In the genomic region with DNA sequence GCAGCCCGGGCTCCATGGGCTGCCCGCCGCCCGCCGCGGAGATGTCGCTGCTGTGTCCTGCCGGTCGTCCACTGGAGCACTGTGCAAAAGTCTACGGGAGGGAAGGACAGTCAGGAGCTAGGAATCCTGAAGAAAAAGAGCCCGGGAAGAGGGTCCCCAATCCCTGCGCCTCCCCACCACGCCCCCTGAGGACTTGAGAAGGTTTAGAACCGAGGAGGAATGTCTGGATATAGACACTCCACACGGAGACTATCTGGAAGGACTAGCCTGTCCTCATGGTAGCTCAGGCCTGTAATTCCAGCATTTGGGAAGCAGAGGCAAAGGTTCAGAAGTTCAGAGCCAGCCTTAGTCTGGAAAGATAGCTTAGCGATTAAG, we compare ENCODE assay signal across 9 mouse cellular contexts. TPM values are rescaled to one million over a fixed set of nuclear protein-coding genes. Genes with fewer than 3 reads are reported as not detected.
DNase-seq lines count a peak whose midpoint lies in the region; ATAC-seq lines count a peak whose summit lies in the region.
"Had no signal": no experiment of that assay in that cellular context is flagged by ENCODE, and none has a peak within 500 bp of the region (broad histone marks: within the 10 kb centered on the region; RNA-seq: fewer than 3 reads in every experiment).

No protein-coding gene starts in this region.

- peaks cover 5% of the 10 kb centered on the region; the same call in 1 of the 2 replicates for H3K9me3 ChIP-seq in heart, embryonic 13.5 days
- H3K9me3 ChIP-seq in hindbrain, embryonic 15.5 days, result no peaks in the 10 kb centered on the region
- H3K9me3 ChIP-seq in midbrain, embryonic 13.5 days, result no peaks in the 10 kb centered on the region

- H3K27ac ChIP-seq in heart, embryonic 13.5 days (replicated peaks), result no peak overlapping the region
- H3K27ac ChIP-seq in brown adipose tissue, adult 24 weeks (replicated peaks; ENCODE audit: low read depth, low read length), result no peak overlapping the region
- peak overlapping the region; percentile 58 for H3K27ac ChIP-seq in hindbrain, embryonic 15.5 days (replicated peaks)
- no peak overlapping the region for H3K27ac ChIP-seq in midbrain, embryonic 13.5 days

- peak overlapping the region; percentile 73 for H3K9ac ChIP-seq in heart, embryonic 13.5 days
- peak overlapping the region; percentile 49 for H3K9ac ChIP-seq in hindbrain, embryonic 15.5 days
- H3K9ac ChIP-seq in midbrain, embryonic 13.5 days (replicated peaks), result peak overlapping the region; percentile 56

- peak overlapping the region; percentile 57 for H3K4me3 ChIP-seq in heart, embryonic 13.5 days
- peak overlapping the region; percentile 47; the same call in 1 of the 2 replicates for H3K4me3 ChIP-seq in brown adipose tissue, adult 24 weeks (ENCODE audit: insufficient read depth, low read depth, low read length)
- peak overlapping the region; percentile 47 for H3K4me3 ChIP-seq in hindbrain, embryonic 15.5 days
- H3K4me3 ChIP-seq in midbrain, embryonic 13.5 days (replicated peaks), result peak overlapping the region; percentile 45

- H3K27me3 ChIP-seq in heart, embryonic 13.5 days (replicated peaks), result peaks cover 84% of the 10 kb centered on the region
- H3K27me3 ChIP-seq in hindbrain, embryonic 15.5 days, result peaks cover 72% of the 10 kb centered on the region
- H3K27me3 ChIP-seq in midbrain, embryonic 13.5 days, result peaks cover 92% of the 10 kb centered on the region

- peaks cover 32% of the 10 kb centered on the region for H3K4me1 ChIP-seq in heart, embryonic 13.5 days
- peaks cover 2% of the 10 kb centered on the region; the same call in 1 of the 2 replicates for H3K4me1 ChIP-seq in brown adipose tissue, adult 24 weeks (ENCODE audit: control insufficient read depth, insufficient read depth, insufficient read length, low read length)
- peaks cover 29% of the 10 kb centered on the region for H3K4me1 ChIP-seq in hindbrain, embryonic 15.5 days (replicated peaks)
- H3K4me1 ChIP-seq in midbrain, embryonic 13.5 days (replicated peaks), result peaks cover 23% of the 10 kb centered on the region

- intact Hi-C loops in heart, postnatal 36 days (cut with DNase I), result no loop called here

- no peak for DNase-seq in heart, postnatal 36 days
- no peak for DNase-seq in T-cell, adult 2 months (ENCODE audit: low spot score)
- DNase-seq in adrenal gland, adult 2 months, result no peak
- DNase-seq in left cerebral cortex, adult 8-10 months (ENCODE audit: low spot score in 2 of 2), result no peak

- ATAC-seq in heart, embryonic 13.5 days (ENCODE audit: extremely low read depth, insufficient number of reproducible peaks, low FRiP score, low TSS enrichment), result no peak
- no peak for ATAC-seq in hindbrain, embryonic 15.5 days (ENCODE audit: low FRiP score, low read depth)
- no peak for ATAC-seq in midbrain, embryonic 13.5 days
- ATAC-seq: CD4-positive, CD25-positive, alpha-beta regulatory T cell, adult 4 months had no signal

- 1% methylated on average over 16 of the region's 16 CpGs for WGBS in heart, embryonic 13.5 days
- 2% methylated on average over 16 of the region's 16 CpGs for WGBS in hindbrain, embryonic 15.5 days
- WGBS in midbrain, embryonic 13.5 days, result 1% methylated on average over 16 of the region's 16 CpGs

- H3K4me2 ChIP-seq in heart, embryonic 13.5 days, result peak overlapping the region; percentile 82
- peak overlapping the region; percentile 81 for H3K4me2 ChIP-seq in hindbrain, embryonic 15.5 days
- H3K4me2 ChIP-seq in midbrain, embryonic 13.5 days (replicated peaks), result peak overlapping the region; percentile 65

- H3K36me3 ChIP-seq in heart, embryonic 13.5 days, result no peaks in the 10 kb centered on the region
- H3K36me3 ChIP-seq in hindbrain, embryonic 15.5 days, result no peaks in the 10 kb centered on the region
- no peaks in the 10 kb centered on the region for H3K36me3 ChIP-seq in midbrain, embryonic 13.5 days

RNA-seq across cellular contexts. Expression of a gene that starts 3.1 kb away (rescaled TPM):
- 0.07 and 0.11 TPM in 2 replicates for polyA plus RNA-seq in heart, embryonic 13.5 days (2015; fragmentation: Nextera tagmentation; extraction: Ambion mirVana)
- 1 to 10 TPM in 1 of 2 experiments, under 1 TPM in 1; 0.69 to 1.1 TPM for total RNA-seq in heart, postnatal 36 days (2021)
- polyA plus RNA-seq in brown adipose tissue, adult 24 weeks (2012; ENCODE audit: insufficient read depth, insufficient read length, missing spikeins), result 2.1 and 3.6 TPM in 2 replicates
- polyA plus RNA-seq in hindbrain, embryonic 15.5 days (2015; fragmentation: Nextera tagmentation; extraction: Ambion mirVana), result 4.1 and 4.6 TPM in 2 replicates
- polyA plus RNA-seq in midbrain, embryonic 13.5 days (2015; fragmentation: Nextera tagmentation; extraction: Ambion mirVana), result 1.1 and 1.6 TPM in 2 replicates
- total RNA-seq in adrenal gland, adult 2 months (2021), result 1 to 10 TPM in 1 of 2 experiments, under 1 TPM in 1; 0.66 to 1.9 TPM
- polyA plus RNA-seq in adrenal gland, adult 2 months (2012; rRNA removed), result 1.2 and 1.4 TPM in 2 replicates
- 10 to 100 TPM; 14.8 to 20.5 (median 16.8) TPM for total RNA-seq in left cerebral cortex, adult 8-10 months (2022)

RNA-seq across cellular contexts. Expression of a gene that starts 5.9 kb away (rescaled TPM):
- polyA plus RNA-seq in heart, embryonic 13.5 days (2015; fragmentation: Nextera tagmentation; extraction: Ambion mirVana), result 51.1 and 52.7 TPM in 2 replicates
- total RNA-seq in heart, postnatal 36 days (2021), result 10 to 100 TPM; 41.9 to 43.1 TPM
- 24.6 and 25.5 TPM in 2 replicates for polyA plus RNA-seq in brown adipose tissue, adult 24 weeks (2012; ENCODE audit: insufficient read depth, insufficient read length, missing spikeins)
- 66.7 and 68.2 TPM in 2 replicates for polyA plus RNA-seq in hindbrain, embryonic 15.5 days (2015; fragmentation: Nextera tagmentation; extraction: Ambion mirVana)
- polyA plus RNA-seq in midbrain, embryonic 13.5 days (2015; fragmentation: Nextera tagmentation; extraction: Ambion mirVana), result 58.6 and 61.9 TPM in 2 replicates
- 10 to 100 TPM; 36.6 to 56.5 TPM for total RNA-seq in adrenal gland, adult 2 months (2021)
- polyA plus RNA-seq in adrenal gland, adult 2 months (2012; rRNA removed), result 132 and 142 TPM in 2 replicates
- total RNA-seq in left cerebral cortex, adult 8-10 months (2022), result 10 to 100 TPM; 57.8 to 68.8 (median 59.9) TPM

RNA-seq across cellular contexts. Expression of a gene that starts 20.0 kb away (rescaled TPM):
- 41.6 and 51.4 TPM in 2 replicates for polyA plus RNA-seq in heart, embryonic 13.5 days (2015; fragmentation: Nextera tagmentation; extraction: Ambion mirVana)
- 10 to 100 TPM; 78.0 to 99.6 TPM for total RNA-seq in heart, postnatal 36 days (2021)
- polyA plus RNA-seq in brown adipose tissue, adult 24 weeks (2012; ENCODE audit: insufficient read depth, insufficient read length, missing spikeins), result 23.5 and 23.7 TPM in 2 replicates
- 47.6 and 53.7 TPM in 2 replicates for polyA plus RNA-seq in hindbrain, embryonic 15.5 days (2015; fragmentation: Nextera tagmentation; extraction: Ambion mirVana)
- polyA plus RNA-seq in midbrain, embryonic 13.5 days (2015; fragmentation: Nextera tagmentation; extraction: Ambion mirVana), result 55.3 and 57.8 TPM in 2 replicates
- 10 to 100 TPM; 25.9 to 47.0 TPM for total RNA-seq in adrenal gland, adult 2 months (2021)
- 36.2 and 42.9 TPM in 2 replicates for polyA plus RNA-seq in adrenal gland, adult 2 months (2012; rRNA removed)
- 10 to 100 TPM; 35.3 to 48.7 (median 39.7) TPM for total RNA-seq in left cerebral cortex, adult 8-10 months (2022)

RNA-seq across cellular contexts. Expression of a gene that starts 42.7 kb away (rescaled TPM):
- 12.7 and 13.2 TPM in 2 replicates for polyA plus RNA-seq in heart, embryonic 13.5 days (2015; fragmentation: Nextera tagmentation; extraction: Ambion mirVana)
- 10 to 100 TPM; 16.5 to 18.0 TPM for total RNA-seq in heart, postnatal 36 days (2021)
- polyA plus RNA-seq in brown adipose tissue, adult 24 weeks (2012; ENCODE audit: insufficient read depth, insufficient read length, missing spikeins), result 10.9 and 16.2 TPM in 2 replicates
- 14.9 and 15.7 TPM in 2 replicates for polyA plus RNA-seq in hindbrain, embryonic 15.5 days (2015; fragmentation: Nextera tagmentation; extraction: Ambion mirVana)
- 20.3 and 21.6 TPM in 2 replicates for polyA plus RNA-seq in midbrain, embryonic 13.5 days (2015; fragmentation: Nextera tagmentation; extraction: Ambion mirVana)
- total RNA-seq in adrenal gland, adult 2 months (2021), result 10 to 100 TPM; 27.3 to 38.5 TPM
- 11.7 and 14.4 TPM in 2 replicates for polyA plus RNA-seq in adrenal gland, adult 2 months (2012; rRNA removed)
- total RNA-seq in left cerebral cortex, adult 8-10 months (2022), result 10 to 100 TPM; 33.5 to 43.4 (median 39.4) TPM

RNA-seq across cellular contexts. Expression of a gene that starts 46.1 kb away (rescaled TPM):
- polyA plus RNA-seq in heart, embryonic 13.5 days (2015; fragmentation: Nextera tagmentation; extraction: Ambion mirVana), result 80.4 and 101 TPM in 2 replicates
- 10 to 100 TPM; 15.9 to 18.4 TPM for total RNA-seq in heart, postnatal 36 days (2021)
- 11.1 and 13.5 TPM in 2 replicates for polyA plus RNA-seq in brown adipose tissue, adult 24 weeks (2012; ENCODE audit: insufficient read depth, insufficient read length, missing spikeins)
- 108 and 111 TPM in 2 replicates for polyA plus RNA-seq in hindbrain, embryonic 15.5 days (2015; fragmentation: Nextera tagmentation; extraction: Ambion mirVana)
- 79.6 and 81.3 TPM in 2 replicates for polyA plus RNA-seq in midbrain, embryonic 13.5 days (2015; fragmentation: Nextera tagmentation; extraction: Ambion mirVana)
- 10 to 100 TPM in 1 of 2 experiments, 1 to 10 TPM in 1; 6.0 to 20.3 TPM for total RNA-seq in adrenal gland, adult 2 months (2021)
- polyA plus RNA-seq in adrenal gland, adult 2 months (2012; rRNA removed), result 36.0 and 42.9 TPM in 2 replicates
- total RNA-seq in left cerebral cortex, adult 8-10 months (2022), result 10 to 100 TPM; 53.5 to 63.9 (median 58.8) TPM
